Mouse (Mus musculus): ENCODE results near the gene Vps33b.
A peak's percentile ranks its signal among the peaks of the same experiment; 100 is the strongest.

Gene Vps33b

DNA sequence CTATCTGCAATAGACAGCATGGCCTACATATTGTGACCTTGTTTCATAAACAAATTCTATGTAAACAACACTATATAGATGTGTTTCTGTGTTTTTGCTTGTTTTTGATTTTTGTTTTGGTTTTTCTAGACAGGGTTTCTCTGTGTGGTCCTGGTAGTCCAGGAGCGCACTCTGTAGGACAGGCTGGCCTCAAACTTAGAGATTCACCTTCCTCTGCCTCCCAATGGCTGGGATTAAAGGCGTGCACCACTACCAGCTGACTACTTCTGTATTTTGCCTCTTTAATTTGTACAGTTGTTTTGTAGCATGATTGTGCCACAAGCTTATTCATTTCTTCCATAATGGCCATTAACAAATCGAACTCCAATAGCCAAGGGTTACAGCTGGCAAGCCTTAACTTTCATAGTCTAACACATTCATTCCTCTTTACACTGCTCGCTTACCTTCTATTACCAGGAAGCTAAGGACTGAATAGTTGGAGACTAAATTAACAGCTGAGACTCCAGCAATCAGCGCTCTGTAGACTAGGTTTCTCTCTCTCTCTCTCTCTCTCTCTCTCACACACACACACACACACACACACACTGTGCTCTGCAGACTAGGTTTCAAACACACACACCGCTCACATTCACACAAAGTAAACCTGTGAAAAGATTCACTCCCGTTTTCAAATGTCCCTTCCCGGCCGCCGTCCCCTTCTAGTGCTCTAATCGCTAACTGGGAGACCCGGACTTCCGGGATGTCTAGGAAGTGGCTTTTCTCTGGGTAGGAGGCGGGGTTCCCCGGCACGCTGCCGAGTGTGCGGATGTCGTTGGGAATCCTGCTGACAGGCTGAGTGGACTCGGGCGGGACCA is at the start of gene Vps33b:
Gene Vps33b, plus strand, starts transcription at position 753 of the 854 bp plus-strand sequence.
- peak; percentile 93 for DNase-seq (ENCODE audit: low read depth, low spot score)

DNA sequence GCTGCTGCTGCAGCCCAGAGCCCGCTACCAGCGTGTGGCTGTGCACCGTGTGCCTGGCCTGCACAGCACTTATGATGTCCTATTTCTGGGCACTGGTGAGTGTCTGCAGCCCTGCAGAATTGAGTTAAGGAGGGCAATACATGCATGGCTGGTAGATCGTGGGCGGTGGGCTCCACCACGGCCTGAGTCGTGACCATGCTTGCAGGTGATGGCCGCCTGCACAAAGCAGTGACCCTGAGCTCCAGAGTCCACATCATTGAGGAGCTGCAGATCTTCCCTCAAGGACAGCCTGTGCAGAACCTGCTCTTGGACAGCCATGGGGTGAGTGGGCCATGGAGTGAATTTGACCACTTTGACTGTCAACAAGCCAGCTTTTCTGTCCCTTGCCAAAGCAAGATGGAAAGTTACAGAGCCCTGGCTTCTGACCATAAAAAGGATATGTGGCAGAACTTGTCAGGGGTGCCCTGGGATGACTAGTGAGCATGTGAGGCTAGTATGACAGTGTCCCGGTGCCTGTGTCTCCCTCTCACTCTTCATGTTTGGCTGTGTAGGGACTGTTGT is 49.1 kb upstream of the Vps33b start:
- DNase-seq (ENCODE audit: low read depth, low spot score) = no peak

DNA sequence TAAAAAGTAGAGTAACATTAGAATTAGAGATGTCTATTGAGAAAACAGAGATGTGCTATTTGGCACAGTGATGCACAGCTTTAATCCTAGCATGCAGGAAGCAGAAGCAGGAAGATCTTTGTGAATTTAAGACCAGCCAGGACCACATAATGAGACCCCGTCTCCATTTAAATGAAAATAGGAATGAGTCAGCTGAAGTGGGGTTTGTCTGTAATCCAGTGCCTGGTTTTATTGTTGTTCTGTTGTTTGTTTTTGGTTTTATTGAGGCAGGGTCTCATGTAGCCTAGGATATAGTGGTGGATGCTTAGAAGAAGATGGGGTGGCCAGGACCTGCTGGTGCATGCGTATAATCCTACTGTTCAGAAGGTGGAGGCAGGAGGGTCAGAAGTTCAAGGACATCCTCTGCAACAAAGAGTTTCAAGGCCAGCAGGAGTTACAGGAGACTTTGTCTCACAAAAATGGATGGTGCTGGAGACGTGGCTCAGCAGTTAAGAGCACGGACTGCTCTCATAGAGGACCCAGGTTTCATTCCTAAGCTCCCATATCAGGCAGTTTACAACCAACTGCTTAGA is 48.2 kb upstream of the Vps33b start:
- no peak for DNase-seq (ENCODE audit: low read depth, low spot score)

DNA sequence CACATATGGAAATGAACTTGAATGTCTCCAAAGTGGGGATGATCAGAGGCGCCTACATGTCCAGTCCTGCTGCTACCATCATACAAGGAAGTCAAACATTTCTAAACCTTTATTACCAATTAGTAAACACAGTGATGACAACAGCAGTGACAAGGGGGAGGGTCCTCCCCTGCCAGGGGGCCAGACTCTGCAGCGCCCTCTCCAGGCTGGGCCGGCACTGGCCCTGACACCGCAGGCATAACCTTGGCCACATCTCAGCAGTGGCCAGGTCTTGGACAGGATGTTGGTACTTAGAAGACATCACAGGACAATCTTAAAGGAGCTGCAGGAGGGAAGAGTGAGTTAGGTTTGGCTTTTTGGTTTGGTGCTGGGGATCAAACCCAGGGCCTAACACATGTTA is 42.4 kb upstream of the Vps33b start:
- no peak for DNase-seq (ENCODE audit: low read depth, low spot score)

DNA sequence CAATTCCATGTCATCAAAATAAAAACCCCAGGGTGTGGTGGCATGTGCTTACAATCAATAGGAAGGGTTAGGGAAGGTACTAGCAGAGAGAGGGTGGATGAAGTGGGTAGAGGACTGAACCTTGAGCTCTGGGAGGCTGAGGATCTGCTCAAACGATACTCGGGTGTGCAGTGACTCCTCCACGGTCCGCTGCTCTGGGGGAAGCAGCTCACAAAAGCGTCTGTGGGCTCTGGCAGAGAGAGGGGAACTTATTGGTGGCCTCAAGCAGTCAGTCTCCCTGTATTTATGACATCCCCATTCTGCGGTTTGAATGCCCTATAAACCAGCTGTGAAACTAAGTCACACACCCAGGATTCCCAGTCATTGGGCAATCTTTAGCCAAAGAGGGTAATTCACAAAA is 39.3 kb upstream of the Vps33b start:
- DNase-seq (ENCODE audit: low read depth, low spot score) = no peak

DNA sequence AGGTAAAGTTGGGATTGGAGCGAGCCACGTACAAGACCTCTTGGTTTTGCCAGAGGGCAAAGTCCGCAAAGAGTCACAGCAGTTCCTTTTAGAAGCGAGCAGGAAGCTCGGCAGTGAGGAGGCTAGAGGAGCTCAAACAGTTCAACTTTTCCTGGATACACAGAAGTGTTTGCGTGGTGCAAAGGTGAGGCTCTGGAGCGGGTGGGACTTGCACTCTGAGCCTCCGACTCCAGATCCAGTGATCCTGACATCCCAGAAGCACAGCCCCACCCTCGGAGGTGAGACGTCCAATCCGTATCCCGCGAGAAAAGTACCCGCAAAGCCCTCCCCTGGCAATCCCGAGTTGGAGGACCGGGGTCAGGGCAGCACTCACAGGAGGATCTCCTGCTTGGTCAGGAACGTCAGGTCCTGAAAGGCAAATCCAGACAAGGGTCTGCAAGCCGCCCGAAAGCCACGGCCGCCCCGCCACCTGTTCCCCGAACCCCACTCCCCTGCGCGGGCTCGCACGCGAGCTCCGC is 37.4 kb upstream of the Vps33b start:
- DNase-seq (ENCODE audit: low read depth, low spot score) = no peak

DNA sequence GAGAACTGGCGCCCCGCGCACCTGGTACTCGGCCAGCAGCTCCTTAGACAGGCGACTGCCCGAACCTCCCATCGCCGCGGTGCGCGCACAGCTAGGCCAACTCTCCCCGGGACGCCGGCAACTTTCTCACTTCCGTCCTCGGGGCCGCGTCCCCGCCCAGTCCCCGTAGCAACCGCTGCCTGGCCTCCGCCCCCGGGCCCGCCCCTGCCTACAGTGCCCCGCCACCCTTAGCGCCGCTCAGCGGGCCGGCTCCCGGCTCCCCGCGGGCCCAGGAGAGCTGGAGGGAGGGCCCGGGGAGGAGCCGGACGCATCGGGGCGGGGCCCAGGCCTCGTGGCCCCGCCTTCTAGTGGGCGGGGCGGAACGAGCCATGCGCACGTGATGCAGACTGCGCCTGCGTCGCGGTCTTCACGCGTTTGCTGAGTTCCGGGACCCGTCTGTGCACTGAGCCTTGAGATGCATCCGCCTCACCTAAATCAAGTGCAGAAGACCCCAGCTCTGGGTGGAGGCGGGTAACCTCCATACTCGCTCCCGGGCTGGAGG is 36.9 kb upstream of the Vps33b start, which contains the start of the genes Cib1 and Gdpgp1:
Gene Cib1, minus strand, starts transcription at position 325 of the 541 bp plus-strand sequence.
Gene Gdpgp1, plus strand, starts transcription at position 377 of the 541 bp plus-strand sequence.
- DNase-seq (ENCODE audit: low read depth, low spot score) = peak; percentile 99

DNA sequence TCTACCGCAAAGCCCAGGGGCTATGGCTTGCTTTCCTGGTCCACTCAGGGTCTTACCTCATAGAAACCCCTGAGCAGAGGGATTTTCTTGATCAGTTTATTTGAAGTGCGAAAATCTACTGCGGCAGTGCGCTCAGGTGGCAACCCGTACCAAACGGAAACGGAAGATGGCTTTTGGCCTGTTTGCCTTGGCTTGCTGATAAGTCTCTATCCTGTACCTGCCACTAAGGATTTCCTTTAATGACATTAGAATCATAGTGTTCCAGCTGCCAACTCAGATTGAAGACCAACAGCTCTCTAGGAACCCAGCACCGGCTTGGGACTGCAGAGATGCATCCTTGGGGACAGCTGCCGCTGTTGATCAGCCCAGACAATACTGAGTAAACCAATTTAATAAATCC is 35.6 kb upstream of the Vps33b start:
- no peak for DNase-seq (ENCODE audit: low read depth, low spot score)

DNA sequence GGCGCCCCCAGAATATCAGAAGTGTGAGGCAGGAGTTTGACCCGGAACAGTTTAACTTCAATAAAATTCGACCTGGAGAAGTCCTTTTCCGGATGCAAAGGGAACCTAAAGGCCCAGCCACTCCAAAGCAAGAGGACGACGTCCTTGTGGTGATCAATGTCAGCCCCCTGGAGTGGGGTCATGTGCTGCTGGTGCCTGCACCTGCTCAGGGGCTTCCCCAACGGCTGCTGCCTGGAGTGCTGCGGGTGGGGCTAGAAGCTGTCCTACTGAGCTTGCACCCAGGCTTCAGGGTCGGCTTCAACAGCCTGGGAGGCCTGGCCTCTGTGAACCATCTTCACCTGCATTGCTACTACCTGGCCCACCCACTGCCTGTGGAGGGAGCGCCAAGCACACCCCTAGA is 30.9 kb upstream of the Vps33b start:
- no peak for DNase-seq (ENCODE audit: low read depth, low spot score)

DNA sequence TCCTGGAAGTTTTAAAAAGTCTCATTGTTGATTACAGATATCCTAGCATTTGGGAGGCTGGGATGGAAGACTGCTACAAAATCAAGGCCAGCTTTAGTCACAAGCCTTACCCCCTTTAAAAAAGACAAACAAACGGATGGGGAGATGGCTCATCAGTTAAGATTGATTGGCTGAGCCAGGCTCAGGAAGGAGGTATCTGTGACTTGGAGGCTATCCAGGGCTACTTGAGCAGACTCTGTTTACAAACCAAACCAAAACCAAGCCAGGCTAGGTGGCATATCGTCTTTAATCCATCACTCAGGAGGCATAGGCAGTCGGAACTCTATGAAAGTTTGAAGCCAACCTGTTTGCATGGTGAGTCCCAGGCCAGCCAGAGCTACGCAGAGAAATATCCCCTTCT is 27.8 kb upstream of the Vps33b start:
- no peak for DNase-seq (ENCODE audit: low read depth, low spot score)

DNA sequence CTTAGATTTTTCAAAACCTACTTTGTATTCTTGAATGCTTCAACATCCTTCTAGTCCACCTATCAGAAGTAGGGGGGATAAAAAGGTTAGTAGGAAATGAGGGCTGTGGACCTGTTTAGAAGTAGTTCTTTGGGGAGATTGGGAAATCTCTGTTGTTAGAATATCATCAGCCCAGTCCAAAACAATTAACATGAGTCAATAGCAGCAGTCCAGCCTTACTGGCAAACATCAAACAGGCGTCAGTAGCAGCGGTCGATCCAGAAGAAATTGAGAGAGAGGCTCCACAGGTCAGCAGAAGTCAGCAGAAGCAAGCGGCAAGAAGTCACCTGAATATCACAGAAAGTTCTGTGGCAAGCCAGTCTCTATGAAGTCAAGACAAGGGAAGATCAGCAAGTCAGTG is 24.6 kb upstream of the Vps33b start:
- DNase-seq (ENCODE audit: low read depth, low spot score) = no peak

DNA sequence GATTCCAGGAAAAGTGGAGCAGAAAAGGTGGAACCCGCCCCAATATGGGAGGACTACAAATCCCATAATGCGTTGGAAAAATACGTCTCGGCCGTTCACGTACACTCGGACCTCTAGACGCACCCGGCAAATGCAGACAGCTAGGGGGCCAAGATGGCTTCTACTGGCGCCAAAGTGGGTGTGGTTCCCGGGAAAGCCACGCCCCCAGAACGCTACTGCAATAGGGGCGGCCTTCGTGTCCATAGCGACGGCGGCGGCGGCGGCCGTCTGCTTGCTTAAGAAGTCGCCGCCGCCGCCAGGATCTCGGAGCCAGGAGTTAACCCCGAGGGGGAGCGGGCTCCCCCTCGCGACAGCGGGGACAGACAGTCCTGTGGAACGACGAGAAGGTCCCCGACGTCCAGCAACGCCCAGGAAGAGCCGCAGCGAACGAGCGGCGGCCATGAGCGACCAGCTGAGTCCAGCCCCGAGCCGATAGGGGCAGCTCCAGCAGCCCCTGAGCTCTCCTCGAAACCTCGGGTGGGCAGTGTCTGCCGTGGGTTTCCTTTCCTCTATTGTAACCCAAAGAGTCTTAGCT is 23.2 kb upstream of the Vps33b start, which contains the start of gene Ttll13:
Gene Ttll13, plus strand, starts transcription at position 229 of the 574 bp plus-strand sequence.
- DNase-seq (ENCODE audit: low read depth, low spot score) = peak; percentile 98

DNA sequence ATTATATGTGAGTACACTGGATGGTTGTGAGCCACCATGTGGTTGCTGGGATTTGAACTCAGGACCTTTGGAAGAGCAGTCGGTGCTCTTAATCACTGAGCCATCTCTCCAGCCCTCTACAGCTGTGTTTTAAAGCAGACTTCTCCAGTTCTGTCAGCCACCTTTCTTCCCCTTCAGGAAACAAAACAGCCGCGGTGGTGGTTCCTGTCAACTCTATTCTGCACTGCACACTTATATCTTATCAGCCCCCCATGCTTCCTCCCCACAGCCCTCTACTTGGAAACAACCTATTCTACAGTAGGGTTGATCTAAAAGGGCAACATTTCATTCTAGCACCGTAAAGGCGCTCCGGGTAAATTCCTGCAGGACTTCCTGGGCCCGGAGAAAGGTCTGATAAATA is 22.6 kb upstream of the Vps33b start:
- no peak for DNase-seq (ENCODE audit: low read depth, low spot score)

DNA sequence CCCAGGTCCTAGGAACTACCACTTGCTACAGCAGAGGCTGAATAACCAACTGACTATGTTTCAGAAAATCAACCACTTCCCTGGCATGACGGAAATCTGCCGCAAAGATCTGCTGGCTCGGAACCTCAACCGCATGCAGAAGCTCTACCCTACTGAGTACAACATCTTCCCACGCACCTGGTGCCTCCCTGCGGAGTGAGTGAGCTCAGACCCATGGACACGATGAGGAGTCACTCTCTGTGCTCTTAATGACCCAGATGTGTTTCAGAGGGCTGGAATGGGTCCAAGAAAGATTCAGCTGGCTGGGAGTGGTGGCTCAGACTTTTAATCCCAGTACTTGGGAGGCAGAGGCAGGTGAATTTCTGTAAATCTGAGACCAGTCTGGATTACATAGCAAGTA is 17.0 kb upstream of the Vps33b start:
- no peak for DNase-seq (ENCODE audit: low read depth, low spot score)

DNA sequence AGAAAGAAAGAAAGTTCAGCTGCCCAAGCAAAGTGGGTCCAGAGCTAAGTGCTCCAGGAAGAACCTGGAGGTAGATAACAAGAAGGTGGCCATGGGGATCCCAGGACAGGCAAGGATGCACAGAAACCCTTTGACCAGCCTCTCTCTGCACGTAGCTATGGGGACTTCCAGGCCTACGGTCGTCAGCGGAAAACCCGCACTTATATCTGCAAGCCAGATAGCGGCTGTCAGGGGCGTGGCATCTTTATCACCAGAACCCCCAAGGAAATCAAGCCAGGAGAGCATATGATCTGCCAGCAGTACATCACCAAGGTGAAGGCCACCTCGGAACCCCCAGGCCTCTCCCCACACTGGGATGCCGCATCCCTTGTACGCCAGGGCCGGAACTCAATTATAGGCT is 16.6 kb upstream of the Vps33b start:
- no peak for DNase-seq (ENCODE audit: low read depth, low spot score)

DNA sequence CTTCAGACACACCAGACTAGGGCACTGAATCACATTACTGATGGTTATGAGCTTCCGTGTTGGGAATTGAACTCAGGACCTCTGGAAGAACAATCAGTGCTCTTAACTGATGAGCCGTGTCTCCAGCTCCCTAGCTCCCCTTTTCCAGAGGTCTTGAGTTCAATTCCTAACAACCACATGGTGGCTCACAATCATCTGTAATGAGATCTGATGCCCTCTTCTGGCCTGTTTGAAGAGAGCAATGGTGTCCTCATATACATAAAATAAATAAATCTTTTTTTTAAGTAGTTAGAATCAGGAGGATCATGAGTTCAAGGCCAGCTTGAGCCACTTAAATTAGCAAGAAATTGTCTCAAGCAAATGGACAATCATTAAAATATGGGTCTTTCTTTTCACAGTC is 13.5 kb upstream of the Vps33b start:
- no peak for DNase-seq (ENCODE audit: low read depth, low spot score)

DNA sequence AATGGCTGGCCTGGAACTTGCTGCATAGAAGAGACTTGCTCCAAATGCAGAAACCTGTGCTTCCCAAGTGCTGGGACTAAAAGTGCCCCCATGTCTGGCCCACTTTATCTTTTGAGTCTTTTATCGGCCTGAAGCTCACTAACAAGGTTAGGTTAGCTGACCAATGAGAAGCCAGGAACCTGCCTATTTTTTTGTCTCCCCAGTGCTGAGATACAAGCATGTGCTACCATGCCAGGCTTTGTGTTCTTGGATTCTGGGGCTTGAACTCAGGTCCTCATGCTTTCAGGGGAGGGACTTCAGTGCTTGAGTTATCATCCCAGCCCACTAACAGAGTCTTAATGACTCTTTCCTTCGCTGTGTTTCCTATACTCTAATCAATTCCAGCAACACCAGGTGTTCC is 11.7 kb upstream of the Vps33b start:
- DNase-seq (ENCODE audit: low read depth, low spot score) = no peak

DNA sequence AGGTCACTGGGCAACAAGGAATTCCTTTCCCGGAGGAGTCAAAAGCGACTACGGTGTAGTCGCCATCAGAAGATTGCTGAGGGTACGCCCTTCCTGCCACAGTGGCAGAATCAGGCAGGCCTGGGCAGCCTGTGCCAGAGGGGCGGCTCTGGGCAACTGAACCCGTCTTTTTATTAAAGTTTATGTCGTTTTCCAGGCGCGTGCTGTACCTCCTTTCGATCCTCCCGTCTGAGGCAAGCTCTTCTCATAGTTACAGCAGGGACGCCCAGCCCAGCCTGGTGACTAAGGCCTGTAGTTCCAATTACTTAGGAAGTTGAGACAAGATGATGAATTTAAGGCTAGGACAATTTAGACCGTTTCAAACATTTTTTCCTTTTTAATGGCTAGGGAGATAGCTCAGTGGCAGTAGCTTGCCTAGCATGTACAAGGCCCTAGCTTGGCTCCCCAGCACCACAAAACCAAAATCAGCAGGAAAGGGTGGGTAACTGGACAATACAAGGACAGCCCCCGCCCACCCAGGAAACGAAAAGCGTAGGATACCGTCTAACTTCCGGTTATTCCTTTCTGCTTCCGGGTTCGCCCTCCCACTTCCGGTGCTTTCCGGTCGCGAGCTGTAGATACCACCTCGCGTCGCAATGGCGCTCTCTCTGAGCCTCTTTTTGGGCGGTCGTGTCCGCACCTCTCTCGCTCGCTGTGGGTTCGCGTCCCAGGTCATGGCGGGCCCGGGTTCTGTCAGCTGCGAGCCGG is 8.7 kb upstream of the Vps33b start, which contains the start of gene Ngrn:
Gene Ngrn, plus strand, starts transcription at position 591 of the 747 bp plus-strand sequence.
- peak; percentile 86 for DNase-seq (ENCODE audit: low read depth, low spot score)

DNA sequence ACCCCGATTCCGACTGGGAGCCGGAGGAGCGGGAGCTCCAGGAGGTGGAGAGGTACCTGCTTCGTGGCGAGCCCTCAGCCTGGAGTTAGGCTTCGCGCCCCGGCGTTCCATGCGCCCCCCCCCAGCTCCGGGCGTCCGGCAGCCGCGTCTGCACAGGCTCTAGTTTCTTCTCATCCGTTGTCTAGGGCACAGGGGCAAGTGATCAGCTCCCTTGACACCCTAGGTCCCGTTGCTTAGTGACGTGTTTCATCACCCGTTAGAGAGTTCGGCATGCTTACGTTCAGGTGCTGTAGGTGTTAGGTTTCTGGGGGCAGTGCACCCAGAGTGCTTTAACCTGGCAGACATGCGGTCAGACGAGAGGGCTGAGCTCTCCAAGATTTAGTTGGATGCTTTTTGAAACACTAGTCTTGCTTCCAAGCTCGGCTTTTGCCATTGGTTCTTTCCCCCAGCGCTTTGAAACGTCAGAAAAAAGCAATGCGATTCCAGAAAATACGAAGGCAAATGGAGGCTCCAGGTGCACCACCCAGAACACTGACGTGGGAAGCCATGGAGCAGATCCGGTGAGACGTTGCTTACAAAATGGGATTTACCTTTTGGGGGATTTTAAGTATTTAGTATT is 8.0 kb upstream of the Vps33b start:
- peak; percentile 12 for DNase-seq (ENCODE audit: low read depth, low spot score)

DNA sequence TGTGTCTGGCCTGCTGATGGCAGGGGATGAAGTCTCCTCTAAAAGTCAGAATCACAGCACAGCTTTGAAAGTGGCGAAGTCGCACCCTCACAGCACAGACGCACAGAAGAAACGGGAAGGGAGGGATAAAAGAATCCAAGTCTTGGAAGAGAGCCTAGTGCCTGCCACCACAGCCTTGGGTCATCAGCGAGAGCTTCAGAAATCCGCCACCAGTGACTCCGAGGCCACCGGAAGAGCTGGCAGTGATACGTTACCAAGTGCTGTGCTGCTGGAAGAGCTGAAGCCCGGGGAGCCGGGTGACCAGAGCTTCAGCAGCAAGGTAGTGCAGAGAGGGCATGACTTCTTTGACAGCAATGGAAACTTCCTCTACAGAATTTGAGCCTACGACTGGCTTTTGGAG is 4.8 kb upstream of the Vps33b start:
- no peak for DNase-seq (ENCODE audit: low read depth, low spot score)

DNA sequence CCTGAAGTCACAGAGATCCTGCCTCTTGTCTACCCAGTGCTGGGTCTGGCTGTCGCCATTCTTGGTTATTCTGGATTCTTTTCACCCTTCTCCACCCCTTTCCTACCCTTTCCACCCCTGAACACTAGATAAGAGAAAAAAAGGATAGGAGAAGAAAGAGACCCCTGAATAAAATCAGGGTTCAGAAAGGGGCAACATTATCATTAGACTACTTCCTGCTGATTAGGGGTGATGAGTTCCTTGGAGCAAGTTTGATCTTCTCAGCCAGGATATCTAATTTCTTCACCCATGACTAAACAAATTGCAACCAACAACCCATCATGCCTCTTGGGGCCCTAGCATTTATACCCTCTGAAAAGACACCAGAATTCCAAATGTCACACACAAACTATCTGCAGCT is 1.7 kb upstream of the Vps33b start:
- no peak for DNase-seq (ENCODE audit: low read depth, low spot score)

Data from mesoderm, embryonic 11.5 days (tissue).